Mouse (Mus musculus) ES-Bruce4 (cell line): ENCODE measurements around the gene Ints5.

ENCODE experiments used
- EP300 ChIP-seq: IDR thresholded peaks from 2 replicates; pipeline ENCODE4 v1.6.1; 2011; ENCODE audit warnings: low read depth, low read length; ENCODE audit not compliant: insufficient read depth
- POLR2A ChIP-seq: IDR thresholded peaks from one replicate; pipeline ENCODE4 v1.8.1; 2011; ENCODE audit warnings: low read length; ENCODE audit not compliant: insufficient read depth

DNA sequence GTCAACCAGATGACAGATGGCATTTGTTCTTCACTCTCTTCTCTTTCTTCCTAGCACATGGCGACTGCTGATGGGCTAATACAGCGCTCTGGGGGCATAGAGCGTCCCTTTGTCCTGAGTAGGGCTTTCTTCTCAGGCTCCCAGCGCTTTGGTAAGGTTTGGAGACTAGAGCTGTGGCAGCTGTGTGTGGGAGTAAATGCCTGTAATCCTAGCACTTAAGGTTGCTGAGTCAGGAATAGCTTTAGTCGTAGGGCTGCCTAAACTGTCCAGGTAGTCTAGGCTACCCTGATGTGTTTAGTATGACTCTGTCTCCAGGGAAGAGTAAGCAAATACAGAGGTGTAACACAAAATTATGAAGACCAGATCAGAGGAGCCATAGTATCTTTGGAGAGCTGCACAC, 19.0 kb downstream of the Ints5 start:
- TF ChIP-seq POLR2A (no peak), EP300 (no peak)
